Mouse (Mus musculus) MEL (cell line): ENCODE data around the gene Steap1.

Experiments
- BHLHE40 ChIP-seq: IDR thresholded peaks from 2 replicates; pipeline ENCODE4 v1.6.1; 2012; ENCODE audit warnings: low read depth, mild to moderate bottlenecking, inconsistent platforms, low read length, improper control_type of control experiment, borderline replicate concordance
- CTCF ChIP-seq, 3 experiments: IDR thresholded peaks in 2 of 3; conservative IDR thresholded peaks in 1 of 3; 2 replicates each; pipeline ENCODE4 v1.5.1; 2011 to 2012; ENCODE audit warnings: low read length in 3 of 3, low read depth in 2 of 3, mild to moderate bottlenecking in 2 of 3, improper control_type of control experiment in 1 of 3, inconsistent platforms in 1 of 3, mixed read lengths in 1 of 3, moderate library complexity in 1 of 3; ENCODE audit not compliant: control insufficient read depth in 1 of 3, insufficient read depth in 1 of 3, poor library complexity in 1 of 3, severe bottlenecking in 1 of 3
- E2F4 ChIP-seq: IDR thresholded peaks from 2 replicates; pipeline ENCODE4 v1.6.1; 2011; ENCODE audit warnings: low read depth, low read length, improper control_type of control experiment, borderline replicate concordance
- HCFC1 ChIP-seq: IDR thresholded peaks from 2 replicates; pipeline ENCODE4 v1.6.1; 2012; ENCODE audit warnings: low read depth, mild to moderate bottlenecking, inconsistent platforms, low read length, improper control_type of control experiment, moderate library complexity
- MEF2A ChIP-seq: IDR thresholded peaks from 2 replicates; pipeline ENCODE4 v1.6.1; 2014; ENCODE audit warnings: low read depth, mild to moderate bottlenecking, inconsistent platforms, low read length, improper control_type of control experiment; ENCODE audit not compliant: poor library complexity, insufficient replicate concordance, severe bottlenecking; ENCODE audit errors: extremely low read depth
- MXI1 ChIP-seq: IDR thresholded peaks from 2 replicates; pipeline ENCODE4 v1.6.1; 2011; ENCODE audit warnings: mild to moderate bottlenecking, low read depth, low read length, improper control_type of control experiment
- POLR2A ChIP-seq, 2 experiments: IDR thresholded peaks; 2 replicates each; pipeline ENCODE4 v1.6.1; 2011 to 2012; ENCODE audit warnings: low read length in 2 of 2, mild to moderate bottlenecking in 2 of 2, control low read depth in 1 of 2, improper control_type of control experiment in 1 of 2, low read depth in 1 of 2, moderate library complexity in 1 of 2; ENCODE audit not compliant: control insufficient read depth in 1 of 2, insufficient read depth in 1 of 2, poor library complexity in 1 of 2
- SMC3 ChIP-seq: IDR thresholded peaks from 2 replicates; pipeline ENCODE4 v1.6.1; 2011; ENCODE audit warnings: low read depth, low read length, improper control_type of control experiment
- TAL1 ChIP-seq: IDR thresholded peaks from 2 replicates; pipeline ENCODE4 v1.6.1; 2012; ENCODE audit warnings: mild to moderate bottlenecking, inconsistent platforms, low read length, moderate library complexity, mixed read lengths
- ZKSCAN1 ChIP-seq: IDR thresholded peaks from 2 replicates; pipeline ENCODE4 v1.6.1; 2012; ENCODE audit warnings: low read depth, mild to moderate bottlenecking, inconsistent platforms, low read length, improper control_type of control experiment, moderate library complexity

- TF ChIP-seq HCFC1 (no peak), ZKSCAN1 (no peak), CTCF (IDR thresholded peaks at IDR 0.05 in 2 of 3, conservative IDR thresholded peaks at IDR 0.05 in 1 of 3; ENCODE audit: control insufficient read depth in 1 of 3, insufficient read depth in 1 of 3, low read depth in 2 of 3, low read length in 3 of 3, poor library complexity in 1 of 3, severe bottlenecking in 1 of 3) (no peak), POLR2A (IDR thresholded peaks at IDR 0.05; ENCODE audit: control insufficient read depth in 1 of 2, insufficient read depth in 1 of 2, low read depth in 1 of 2, low read length in 2 of 2, poor library complexity in 1 of 2) (no peak), E2F4 (no peak), MEF2A (no peak), TAL1 (no peak), SMC3 (no peak), BHLHE40 (no peak), MXI1 (no peak)
Observed at GRCm38 (mm10) chr5:5698830-5699229, 50.3 kb downstream of the Steap1 start.
